Mouse (Mus musculus) midbrain, postnatal 0 days (tissue): ENCODE results near the gene Cyp2d40. TPM values are rescaled to one million over a fixed set of nuclear protein-coding genes. Genes with fewer than 3 reads are reported as not detected.
"Not testable (repeated sequence)": the region's sequence is repeated elsewhere in the genome, so short reads cannot be mapped to it uniquely, and the experiment has no call there.

Source experiments
- ATAC-seq: fragments of 200-750 bp; cut with Nextera tagmentation; 2 replicates; pipeline ENCODE4 v1.8.0; 2017; ENCODE audit warnings: moderate number of reproducible peaks, mild to moderate bottlenecking, moderate TSS enrichment, moderate library complexity; ENCODE audit not compliant: low FRiP score
- DNase-seq: peaks from one replicate; pipeline ENCODE4 v3.0.0-alpha.2; 2015; ENCODE audit warnings: low spot score
- H3K27ac ChIP-seq: fragments of 300-500 bp; sonication (generic); 2 replicates; pipeline ENCODE4 v1.5.1; 2014; ENCODE audit warnings: low read depth, mild to moderate bottlenecking, low read length, mixed read lengths
- H3K27me3 ChIP-seq: fragments of 300-500 bp; sonication (generic); 2 replicates; pipeline ENCODE4 v1.6.1; 2014; ENCODE audit warnings: low read length, control low read depth, mixed read lengths; ENCODE audit not compliant: insufficient read depth
- H3K36me3 ChIP-seq: fragments of 300-500 bp; sonication (generic); 2 replicates; pipeline ENCODE4 v1.6.1; 2014; ENCODE audit warnings: low read length, control low read depth, mixed read lengths; ENCODE audit not compliant: insufficient read depth
- H3K4me1 ChIP-seq: fragments of 300-500 bp; sonication (generic); 2 replicates; pipeline ENCODE4 v1.6.1; 2014; ENCODE audit warnings: mild to moderate bottlenecking, control low read depth, antibody characterized with exemption, low read length, mixed read lengths; ENCODE audit not compliant: insufficient read depth
- H3K4me2 ChIP-seq: fragments of 300-500 bp; sonication (generic); 2 replicates; pipeline ENCODE4 v1.6.1; 2014; ENCODE audit warnings: low read depth, mild to moderate bottlenecking, low read length, mixed read lengths; ENCODE audit not compliant: poor library complexity, severe bottlenecking
- H3K4me3 ChIP-seq: fragments of 300-500 bp; sonication (generic); 2 replicates; pipeline ENCODE4 v1.5.1; 2014; ENCODE audit warnings: low read depth, mild to moderate bottlenecking, low read length, moderate library complexity
- H3K9ac ChIP-seq: fragments of 300-500 bp; sonication (generic); replicated peaks from 2 replicates; pipeline ENCODE4 v1.6.1; 2014; ENCODE audit warnings: mild to moderate bottlenecking, low read length, moderate library complexity, mixed read lengths; ENCODE audit not compliant: poor library complexity, severe bottlenecking
- H3K9me3 ChIP-seq: fragments of 300-500 bp; sonication (generic); 2 replicates; pipeline ENCODE4 v1.6.1; 2016; ENCODE audit warnings: low read length, control low read depth
- CTCF ChIP-seq: IDR thresholded peaks from 2 replicates; pipeline ENCODE4 v1.5.1; 2016; ENCODE audit warnings: antibody characterized with exemption, mild to moderate bottlenecking
- WGBS: fragments of 180-500 bp; shearing (Covaris S2); extraction: QIAGEN DNeasy Blood & Tissue Kit; methylation state at CpG from one replicate; pipeline ENCODE4 v1.1.7; 2014; 5-methylcytosine and 5-hydroxymethylcytosine counted together
- microRNA-seq: library from miRNA; unstranded; fragments of <30 nt; microRNA quantifications from one replicate; pipeline ENCODE4, GENCODE M21; 2016; ENCODE audit warnings: borderline number of aligned reads
- polyA plus RNA-seq: library from polyadenylated mRNA; unstranded; fragments of >200 nt; fragmentation: Nextera tagmentation; extraction: Ambion mirVana; gene quantifications from 2 replicates; pipeline ENCODE4 v1.2.1, GENCODE M21; 2015
- total RNA-seq: library from RNA; depleted of rRNA; stranded (reverse); fragments of >200 nt; gene quantifications from 2 replicates; pipeline ENCODE4 v1.2.3, GENCODE M21; 2014; rRNA removed

The Cyp2d40 gene
- total and polyA plus RNA-seq, 2 experiments from 2014 or later: not detected

GRCm38 (mm10) chr15:82783800-82784199, 19.8 kb upstream of the Cyp2d40 start:
- DNase-seq: no peak
- Histone ChIP-seq H3K9ac (no peak overlapping the region), H3K4me3 (no peak overlapping the region), H3K27ac (no peak overlapping the region), H3K9me3 (no peaks in the 10 kb centered on the region), H3K27me3 (no peaks in the 10 kb centered on the region), H3K4me2 (no peak overlapping the region), H3K36me3 (no peaks in the 10 kb centered on the region), H3K4me1 (no peaks in the 10 kb centered on the region)
- TF ChIP-seq CTCF: no peak
- ATAC-seq: no peak
- WGBS: 89% methylated on average over 1 of the region's 1 CpGs

GRCm38 (mm10) chr15:82777856-82778255, 13.9 kb upstream of the Cyp2d40 start:
- DNase-seq, H3K4me2 ChIP-seq, H3K27ac ChIP-seq, H3K4me3 ChIP-seq, H3K4me1 ChIP-seq, H3K9me3 ChIP-seq, H3K9ac ChIP-seq, ATAC-seq, H3K36me3 ChIP-seq, H3K27me3 ChIP-seq: not testable (repeated sequence)
- WGBS: 84% methylated on average over 5 of the region's 5 CpGs

- Histone ChIP-seq H3K4me1 (no peaks in the 10 kb centered on the region), H3K9me3 (no peaks in the 10 kb centered on the region), H3K4me3 (no peak overlapping the region), H3K27ac (no peak overlapping the region), H3K9ac (no peak overlapping the region), H3K36me3 (no peaks in the 10 kb centered on the region), H3K27me3 (no peaks in the 10 kb centered on the region), H3K4me2 (no peak overlapping the region)
- TF ChIP-seq CTCF: no peak
- WGBS: 85% methylated on average over 2 of the region's 2 CpGs
- ATAC-seq: no peak
- no peak for DNase-seq
Measured at GRCm38 (mm10) chr15:82765943-82766342, 2.0 kb upstream of the Cyp2d40 start.

GRCm38 (mm10) chr15:82764881-82765280, 898 bp upstream of the Cyp2d40 start:
- Histone ChIP-seq H3K4me2 (no peak overlapping the region), H3K27ac (no peak overlapping the region), H3K27me3 (no peaks in the 10 kb centered on the region), H3K4me3 (no peak overlapping the region), H3K36me3 (no peaks in the 10 kb centered on the region), H3K4me1 (no peaks in the 10 kb centered on the region), H3K9me3 (no peaks in the 10 kb centered on the region), H3K9ac (no peak overlapping the region)
- TF ChIP-seq CTCF: no peak
- DNase-seq: no peak
- WGBS: 83% methylated on average over 6 of the region's 6 CpGs
- ATAC-seq: no peak

- no peak overlapping the region for H3K9ac ChIP-seq
- H3K36me3 ChIP-seq: no peaks in the 10 kb centered on the region
- TF ChIP-seq CTCF: no peak
- H3K27me3 ChIP-seq: no peaks in the 10 kb centered on the region
- no peak overlapping the region for H3K4me3 ChIP-seq
- no peak for ATAC-seq
- no peaks in the 10 kb centered on the region for H3K9me3 ChIP-seq
- no peak overlapping the region for H3K4me2 ChIP-seq
- H3K27ac ChIP-seq: no peak overlapping the region
- 49% methylated on average over 1 of the region's 1 CpGs for WGBS
- no peak for DNase-seq
- no peaks in the 10 kb centered on the region for H3K4me1 ChIP-seq
Measured at GRCm38 (mm10) chr15:82748141-82748540, 15.8 kb downstream of the Cyp2d40 start.

GRCm38 (mm10) chr15:82747516-82747915, 16.5 kb downstream of the Cyp2d40 start:
- no peak overlapping the region for H3K27ac ChIP-seq
- no peaks in the 10 kb centered on the region for H3K27me3 ChIP-seq
- TF ChIP-seq CTCF: no peak
- DNase-seq (no peak), ATAC-seq (no peak)
- 54% methylated on average over 1 of the region's 1 CpGs for WGBS
- no peak overlapping the region for H3K4me3 ChIP-seq
- no peak overlapping the region for H3K4me2 ChIP-seq
- H3K36me3 ChIP-seq: no peaks in the 10 kb centered on the region
- no peak overlapping the region for H3K9ac ChIP-seq
- H3K4me1 ChIP-seq: no peaks in the 10 kb centered on the region
- H3K9me3 ChIP-seq: no peaks in the 10 kb centered on the region

- H3K4me1 ChIP-seq, H3K9me3 ChIP-seq, H3K9ac ChIP-seq, H3K36me3 ChIP-seq, H3K27ac ChIP-seq, DNase-seq, H3K4me2 ChIP-seq, H3K4me3 ChIP-seq, H3K27me3 ChIP-seq, ATAC-seq: not testable (repeated sequence)
- 89% methylated on average over 4 of the region's 4 CpGs for WGBS
Measured at GRCm38 (mm10) chr15:82733331-82733925, 30.6 kb downstream of the Cyp2d40 start.

Small RNA genes lying within 50 kb of the gene (microRNA-seq; reads per million reads assigned to microRNA genes)
- gene Gm27618: not detected

Other genes with a start within 250 kb of the Cyp2d40 start
- gene Cyp2d12, start 209.1 kb downstream of the Cyp2d40 start, total RNA-seq: not detected in 2 replicates
- not detected in 2 replicates for gene Cyp2d12, start 209.1 kb downstream of the Cyp2d40 start, polyA plus RNA-seq
- not detected in 2 replicates for gene Cyp2d34, start 143.2 kb downstream of the Cyp2d40 start, total RNA-seq
- gene Cyp2d34, start 143.2 kb downstream of the Cyp2d40 start, polyA plus RNA-seq: not detected in 2 replicates
- gene Cyp2d26, start 30.1 kb upstream of the Cyp2d40 start, total RNA-seq: not detected in 2 replicates
- gene Cyp2d26, start 30.1 kb upstream of the Cyp2d40 start, polyA plus RNA-seq: not detected in 2 replicates
- gene Tcf20, start 223.7 kb upstream of the Cyp2d40 start, total RNA-seq: 125 and 131 TPM in 2 replicates
- gene Tcf20, start 223.7 kb upstream of the Cyp2d40 start, polyA plus RNA-seq: 10.6 and 11.8 TPM in 2 replicates